Mouse (Mus musculus) CD4-positive, CD25-positive, alpha-beta regulatory T cell, adult 4 months (primary cell): ENCODE data around the gene Pla2g6. TPM values are rescaled to one million over a fixed set of nuclear protein-coding genes. Genes with fewer than 3 reads are reported as not detected.

Source experiments
- ATAC-seq: one replicate; pipeline ENCODE4 v1.8.0; 2017
- polyA plus RNA-seq, 2 experiments: library from polyadenylated mRNA; unstranded; fragments of 100-300 nt; shearing (Covaris generic); gene quantifications; one replicate each; pipeline ENCODE4 v1.2.1; 2017

The Pla2g6 gene
- polyA plus RNA-seq, result 10 to 100 TPM; 12.1 to 19.9 TPM

DNA sequence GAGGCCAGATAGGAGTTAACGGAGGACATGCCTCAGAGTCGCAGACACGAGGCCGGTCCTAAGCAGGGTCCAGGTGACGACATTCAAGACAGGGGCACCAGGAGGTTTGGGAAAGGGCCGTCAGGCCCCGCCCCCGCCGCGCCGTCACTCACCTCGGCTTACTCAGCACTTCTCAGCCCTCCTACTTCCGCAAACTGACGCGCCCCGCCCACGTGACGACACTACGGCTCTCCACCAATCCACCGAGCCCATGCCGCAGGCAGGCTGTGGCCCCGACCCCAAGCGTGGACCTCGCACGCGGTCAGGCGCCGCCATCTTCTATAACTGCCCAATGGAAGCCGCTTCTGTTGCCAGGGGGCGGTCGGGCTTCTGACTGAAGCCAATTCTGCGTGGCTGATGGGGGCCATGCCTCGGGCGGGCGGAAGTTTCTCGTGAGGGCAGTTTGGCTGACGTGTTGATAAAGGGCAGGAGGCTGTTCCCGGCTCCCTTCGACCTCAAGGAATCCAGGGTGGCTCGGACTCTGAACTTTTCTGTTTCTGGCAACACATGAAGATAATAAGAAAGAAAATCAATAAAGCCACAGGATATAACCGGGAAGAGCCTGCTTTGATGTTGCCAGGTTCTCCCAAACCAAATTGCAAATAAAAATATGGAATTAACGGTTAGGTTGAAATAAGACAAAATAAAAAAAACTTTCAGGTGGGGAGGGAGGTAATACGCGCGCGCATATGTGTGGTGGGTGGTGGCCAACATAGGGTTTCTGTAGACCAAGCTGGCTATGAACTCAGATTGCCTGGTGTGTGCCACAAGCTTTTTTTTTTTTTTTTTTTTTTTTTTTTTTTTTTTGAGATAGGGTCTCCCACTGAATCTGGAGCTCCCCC is at the start of gene Pla2g6:
Gene Pla2g6, minus strand, starts transcription at position 333 of the 881 bp plus-strand sequence.
- ATAC-seq, result peak; percentile 76

DNA sequence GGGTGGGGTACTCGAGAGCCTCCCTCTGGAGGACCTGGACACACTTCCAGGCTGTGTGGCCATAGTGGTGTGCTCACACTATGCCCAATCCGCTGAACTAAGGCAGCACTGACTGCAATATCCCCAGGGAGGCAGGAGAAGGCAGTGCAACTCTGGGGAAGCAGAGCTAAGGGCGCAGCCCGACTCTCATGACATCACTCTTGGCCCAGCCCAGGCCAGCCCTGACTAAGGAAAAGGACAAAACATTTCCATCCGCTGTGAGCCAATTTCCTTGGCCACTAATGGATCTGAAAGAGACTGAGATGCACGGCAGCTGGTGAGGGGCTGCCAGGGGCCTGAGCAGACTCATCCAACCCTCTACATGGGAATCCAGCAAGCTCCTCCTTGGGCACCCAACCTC is 49.5 kb upstream of the Pla2g6 start:
- ATAC-seq, result no peak

DNA sequence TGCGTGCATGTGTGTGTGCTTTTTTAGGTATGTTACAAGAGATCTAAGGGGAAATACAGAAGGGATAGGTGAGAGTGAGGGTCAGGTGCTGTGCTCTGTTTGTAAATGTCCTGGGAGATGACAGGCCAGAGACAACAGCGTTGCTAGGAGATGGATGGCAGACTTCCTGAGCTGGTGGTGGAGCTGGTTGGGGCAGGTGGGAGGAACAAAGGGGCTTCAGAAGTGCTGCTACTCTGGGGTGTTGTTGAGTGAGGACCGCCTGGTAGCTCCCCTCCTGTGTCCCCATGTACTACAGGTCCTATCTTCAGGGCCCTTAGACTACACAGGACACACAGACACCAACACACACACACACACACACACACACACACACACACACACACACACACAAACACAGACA is 46.6 kb upstream of the Pla2g6 start:
- no peak for ATAC-seq

DNA sequence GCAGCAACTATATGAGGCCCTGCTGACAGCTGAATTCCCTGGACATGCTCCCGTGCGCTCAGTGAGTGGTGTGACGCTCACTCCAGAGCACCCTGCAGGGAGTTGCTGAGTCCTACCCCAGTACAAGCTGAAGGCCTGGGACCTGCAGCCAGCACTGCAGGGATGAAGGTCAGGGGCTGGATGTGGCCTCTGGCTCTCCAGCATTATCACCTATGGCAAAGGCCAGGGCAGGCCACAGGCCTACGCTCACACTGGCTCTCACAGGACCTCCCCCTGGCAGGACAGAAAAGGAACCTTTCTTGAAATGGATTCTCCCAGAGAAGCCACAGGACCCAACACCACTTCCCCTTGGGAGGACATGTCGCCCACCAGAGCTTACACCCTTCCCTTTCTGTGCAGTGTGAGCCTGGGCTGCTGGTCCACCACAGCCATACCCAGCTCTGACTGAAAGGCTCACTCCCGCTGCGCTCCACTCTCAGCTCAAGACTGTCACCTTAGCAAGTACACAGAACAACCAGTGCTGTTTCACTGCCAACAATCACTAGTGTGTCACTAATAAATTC is 42.2 kb upstream of the Pla2g6 start:
- no peak for ATAC-seq

GRCm38 (mm10) chr15:79369452-79370280 is 41.5 kb upstream of the Pla2g6 start:
- ATAC-seq, result no peak

DNA sequence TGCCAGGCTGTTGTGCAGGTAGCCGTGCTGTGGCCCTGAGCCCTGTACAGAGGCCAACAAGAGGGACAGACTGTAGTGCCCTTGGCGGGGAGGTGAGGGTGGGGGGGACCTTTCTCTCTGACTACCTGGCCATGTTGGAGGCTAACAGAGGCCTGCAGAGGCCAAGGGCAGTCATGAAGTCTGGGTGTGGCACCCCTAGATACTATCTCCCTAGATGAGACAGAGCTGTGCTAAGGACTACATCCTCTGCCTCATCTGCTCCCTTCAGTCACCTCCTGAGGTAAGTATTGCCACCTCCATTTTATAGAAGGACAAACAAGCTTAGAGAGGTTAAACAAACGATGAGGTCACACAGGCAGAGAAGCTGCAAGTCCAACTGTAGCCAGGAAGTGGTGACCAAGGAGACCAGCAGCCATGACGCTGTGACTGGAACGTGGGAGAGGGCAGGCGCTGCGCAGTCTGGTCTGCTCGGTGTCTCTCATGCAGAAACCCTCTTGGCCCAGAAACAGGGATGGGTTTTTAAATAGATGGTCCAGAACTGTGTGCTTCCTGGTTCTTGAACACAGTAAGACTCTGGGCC is 40.8 kb upstream of the Pla2g6 start:
- ATAC-seq, result no peak

GRCm38 (mm10) chr15:79368313-79368811 is 40.2 kb upstream of the Pla2g6 start:
- ATAC-seq, result no peak

- no peak for ATAC-seq
These were observed 38.2 kb upstream of the Pla2g6 start for GRCm38 (mm10) chr15:79366402-79366801.

DNA sequence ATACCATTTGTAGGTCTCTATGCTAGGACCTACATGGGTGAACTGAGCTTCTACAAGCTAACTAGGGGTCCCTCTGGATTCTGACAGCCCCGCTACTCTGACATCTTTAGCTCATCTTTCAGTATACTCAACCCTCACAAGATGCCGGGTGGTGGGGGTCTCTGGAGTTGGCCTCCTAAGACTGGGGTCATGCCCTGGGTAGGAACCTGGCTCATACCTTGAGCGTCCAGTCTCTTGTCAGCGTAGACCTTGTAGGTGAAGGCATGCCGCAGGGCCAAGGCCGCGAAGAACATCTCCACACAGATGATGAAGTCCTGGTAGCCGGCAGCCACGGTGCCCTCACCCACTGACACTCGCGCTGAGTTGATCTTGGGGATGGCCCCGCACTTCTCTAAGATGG is 36.9 kb upstream of the Pla2g6 start:
- no peak for ATAC-seq

- no peak for ATAC-seq
These were observed 35.9 kb upstream of the Pla2g6 start for GRCm38 (mm10) chr15:79364120-79364519.

GRCm38 (mm10) chr15:79361023-79361422 is 32.8 kb upstream of the Pla2g6 start:
- ATAC-seq, result no peak

DNA sequence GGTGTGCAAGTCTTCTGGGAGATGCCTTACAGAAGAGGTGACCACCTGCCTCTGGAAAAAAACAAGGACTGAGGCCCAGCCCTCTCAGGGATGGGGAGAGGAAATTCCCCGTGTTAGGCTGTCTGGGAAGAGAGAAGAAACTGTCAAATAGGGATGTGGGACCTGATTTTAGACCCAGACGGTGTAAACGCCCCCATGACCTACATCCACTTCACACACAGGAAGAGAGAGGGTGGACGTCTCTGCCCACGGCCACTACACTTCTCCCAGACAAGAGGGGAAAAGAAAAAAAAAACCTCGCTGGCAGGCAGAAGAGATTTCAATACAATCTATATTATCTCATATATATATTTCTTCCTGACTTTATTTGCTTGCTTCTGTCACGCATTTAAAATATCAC is 32.2 kb upstream of the Pla2g6 start:
- ATAC-seq, result no peak

GRCm38 (mm10) chr15:79359954-79360353 is 31.8 kb upstream of the Pla2g6 start:
- ATAC-seq, result no peak

DNA sequence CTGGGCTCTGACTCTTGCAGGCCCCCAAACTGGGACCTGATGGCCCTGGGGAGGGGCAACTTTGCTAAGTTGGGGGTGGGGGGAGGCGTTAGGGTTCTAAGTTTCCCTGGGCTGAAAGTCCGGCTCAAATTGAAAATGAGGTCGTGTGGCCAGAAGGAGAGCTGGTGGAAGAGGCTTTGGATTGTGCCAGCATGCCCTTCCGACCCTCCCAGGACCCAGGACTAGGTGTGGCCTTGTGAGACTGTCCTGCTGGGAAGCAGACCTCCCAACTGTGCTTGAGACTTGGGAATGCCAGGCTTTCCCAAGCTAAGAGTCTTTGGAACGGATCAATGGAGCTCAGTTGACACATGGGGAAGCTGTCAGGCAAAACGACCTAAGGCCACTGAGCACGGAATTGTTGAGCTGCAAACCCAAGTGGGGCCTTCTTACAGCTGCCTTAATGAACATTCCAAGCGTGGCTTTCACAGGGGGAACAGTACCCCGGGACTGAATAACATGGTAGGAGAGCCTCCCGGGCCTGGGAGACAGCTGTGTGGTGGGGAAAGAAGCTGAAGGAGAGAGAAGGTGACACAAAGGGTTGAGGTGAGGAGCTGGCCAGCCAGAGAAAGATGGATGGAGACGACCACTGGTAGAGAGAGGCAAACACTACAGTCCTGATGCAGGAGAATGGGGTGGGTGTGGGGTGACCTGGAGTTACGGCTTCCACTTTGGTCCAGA is 29.9 kb upstream of the Pla2g6 start:
- ATAC-seq, result no peak

- peak; percentile 75 for ATAC-seq
These were observed 29.1 kb upstream of the Pla2g6 start for GRCm38 (mm10) chr15:79357036-79357911.

- ATAC-seq, result no peak
These were observed 28.3 kb upstream of the Pla2g6 start for GRCm38 (mm10) chr15:79356481-79356880.

DNA sequence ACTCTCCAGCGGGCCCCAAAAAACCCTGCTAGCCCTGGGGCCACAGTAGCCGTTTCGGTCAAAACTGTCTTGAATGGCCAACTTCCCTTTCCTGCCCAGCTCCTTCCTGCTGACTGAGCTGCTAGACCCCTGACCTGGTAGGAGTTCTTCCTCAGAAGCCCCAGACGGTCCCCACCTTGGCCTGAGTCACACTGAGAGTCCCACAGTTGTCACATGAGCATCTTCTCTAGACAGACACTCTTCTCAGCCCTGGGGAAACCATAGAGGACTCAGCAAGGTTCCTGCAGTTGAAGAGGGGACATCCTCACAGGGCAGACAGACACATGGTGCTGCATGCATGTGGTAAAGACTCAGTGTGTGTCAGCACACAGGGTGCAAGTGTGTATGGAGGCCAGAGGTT is 26.4 kb upstream of the Pla2g6 start:
- ATAC-seq, result no peak

GRCm38 (mm10) chr15:79353690-79354305 is 25.6 kb upstream of the Pla2g6 start:
- no peak for ATAC-seq

DNA sequence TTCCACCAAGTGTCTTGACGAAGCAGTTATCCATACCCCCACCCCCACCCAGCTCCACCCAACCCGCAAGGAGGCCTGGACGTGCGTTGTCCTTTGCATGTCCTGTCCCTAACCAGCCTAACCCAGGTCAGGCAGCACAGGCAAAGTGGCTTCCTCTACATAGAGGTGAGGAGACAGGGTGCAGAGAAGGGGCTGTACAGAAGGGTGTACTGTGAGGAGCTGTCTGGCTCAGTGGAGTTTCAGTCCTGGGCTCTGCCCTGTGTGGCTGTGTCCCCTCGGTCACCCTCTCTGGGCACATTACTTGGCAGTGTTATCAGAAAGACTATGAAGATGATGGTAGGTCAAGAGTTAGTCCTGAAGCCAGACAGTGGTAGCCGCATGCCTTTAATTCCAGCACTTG is 24.3 kb upstream of the Pla2g6 start:
- no peak for ATAC-seq

GRCm38 (mm10) chr15:79351331-79351767 is 23.2 kb upstream of the Pla2g6 start:
- ATAC-seq, result no peak
